ENCODE assay signal across 17 mouse cellular contexts in the genomic region with DNA sequence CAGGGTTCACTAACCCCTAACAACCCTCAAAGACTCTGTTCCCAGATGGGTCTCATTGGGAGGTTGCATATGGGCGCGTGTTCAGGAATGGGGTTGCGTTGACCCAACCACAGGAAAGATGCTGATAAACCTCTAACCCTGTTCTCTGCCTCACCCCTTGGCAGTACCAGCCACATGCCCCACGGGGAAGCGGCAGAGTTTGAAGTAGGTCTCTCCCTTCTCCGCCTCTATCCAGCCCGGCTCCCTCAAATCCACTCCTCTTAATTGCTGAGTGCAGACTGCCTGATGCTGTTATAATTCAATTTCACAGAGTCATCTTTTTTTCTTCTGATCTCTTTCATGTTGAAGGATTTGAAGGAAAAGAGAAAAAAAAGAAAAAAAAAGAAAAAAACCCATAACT.
A peak's percentile ranks its signal among the peaks of the same experiment; 100 is the strongest.
DNase-seq lines count a peak whose midpoint lies in the region; ATAC-seq and TF ChIP-seq lines count a peak whose summit lies in the region.
"Had no signal": no experiment of that assay in that cellular context is flagged by ENCODE, and none has a peak within 500 bp of the region (broad histone marks: within the 10 kb centered on the region; RNA-seq: fewer than 3 reads in every experiment).

No protein-coding gene starts in this region.

- no peaks in the 10 kb centered on the region for H3K9me3 ChIP-seq in lung, embryonic 14.5 days (ENCODE audit: low read depth, low read length)
- peaks cover 13% of the 10 kb centered on the region; the same call in 1 of the 2 replicates for H3K9me3 ChIP-seq in embryonic facial prominence, embryonic 14.5 days (ENCODE audit: control insufficient read depth, low read length)
- peaks cover 4% of the 10 kb centered on the region; the same call in 1 of the 2 replicates for H3K9me3 ChIP-seq in forebrain, postnatal 0 days (ENCODE audit: low read length)
- H3K9me3 ChIP-seq in limb, embryonic 15.5 days, result no peaks in the 10 kb centered on the region

- WGBS in lung, embryonic 14.5 days, result 33% methylated on average over 7 of the region's 7 CpGs
- WGBS in embryonic facial prominence, embryonic 14.5 days, result 24% methylated on average over 7 of the region's 7 CpGs
- 61% methylated on average over 7 of the region's 7 CpGs for WGBS in forebrain, postnatal 0 days
- WGBS in limb, embryonic 15.5 days, result 43% methylated on average over 7 of the region's 7 CpGs

- H3K4me3 ChIP-seq in lung, embryonic 14.5 days (ENCODE audit: low read depth, low read length), result no peak overlapping the region
- no peak overlapping the region for H3K4me3 ChIP-seq in embryonic facial prominence, embryonic 14.5 days (ENCODE audit: low read depth, low read length)
- H3K4me3 ChIP-seq in forebrain, postnatal 0 days (ENCODE audit: low read depth, low read length), result no peak overlapping the region
- no peak overlapping the region for H3K4me3 ChIP-seq in limb, embryonic 15.5 days
- H3K4me3 ChIP-seq: erythroblast, embryonic 14.5 days; megakaryocyte, embryonic 14.5 days had no signal

- H3K27me3 ChIP-seq in lung, embryonic 14.5 days (ENCODE audit: insufficient read depth, low read length), result no peaks in the 10 kb centered on the region
- H3K27me3 ChIP-seq in embryonic facial prominence, embryonic 14.5 days (replicated peaks; ENCODE audit: control insufficient read depth, insufficient read depth, low read length), result no peaks in the 10 kb centered on the region
- no peaks in the 10 kb centered on the region for H3K27me3 ChIP-seq in forebrain, postnatal 0 days (ENCODE audit: insufficient read depth, low read length)
- no peaks in the 10 kb centered on the region for H3K27me3 ChIP-seq in limb, embryonic 15.5 days
- H3K27me3 ChIP-seq: megakaryocyte, embryonic 14.5 days had no signal

- no peaks in the 10 kb centered on the region for H3K36me3 ChIP-seq in lung, embryonic 14.5 days (ENCODE audit: insufficient read depth)
- no peaks in the 10 kb centered on the region for H3K36me3 ChIP-seq in embryonic facial prominence, embryonic 14.5 days (ENCODE audit: control insufficient read depth, insufficient read depth, low read length)
- H3K36me3 ChIP-seq in forebrain, postnatal 0 days (ENCODE audit: insufficient read depth), result no peaks in the 10 kb centered on the region
- H3K36me3 ChIP-seq in limb, embryonic 15.5 days, result no peaks in the 10 kb centered on the region

- DNase-seq in lung, embryonic 14.5 days, result peak; percentile 24
- DNase-seq in lung, postnatal 25 days (ENCODE audit: low spot score), result no peak
- DNase-seq in embryonic facial prominence, embryonic 14.5 days (ENCODE audit: low spot score), result peak; percentile 38
- no peak for DNase-seq in forebrain, postnatal 0 days
- DNase-seq in ovary, postnatal 14 days (ENCODE audit: low spot score), result no peak
- no peak for DNase-seq in left cerebral cortex, adult 18-20 months (ENCODE audit: low spot score in 2 of 2)
- DNase-seq in cerebellum, adult 11 months, result no peak
- DNase-seq: adrenal gland, postnatal 10 days; cerebellum, adult 2 months; heart, postnatal 36 days; kidney, adult 8-10 months; liver, postnatal 0 days; thymus, postnatal 25 days had no signal

- peak overlapping the region; percentile 53 for H3K4me2 ChIP-seq in lung, embryonic 14.5 days
- H3K4me2 ChIP-seq in embryonic facial prominence, embryonic 14.5 days (ENCODE audit: low read depth, low read length), result peak overlapping the region; percentile 42
- no peak overlapping the region for H3K4me2 ChIP-seq in forebrain, postnatal 0 days (ENCODE audit: low read depth)
- 0 out of 2 replicates have a peak overlapping the region, but pooled peaks have one; percentile 21 for H3K4me2 ChIP-seq in limb, embryonic 15.5 days

- ATAC-seq in lung, embryonic 14.5 days (ENCODE audit: insufficient read depth), result no peak
- no peak for ATAC-seq in embryonic facial prominence, embryonic 14.5 days (ENCODE audit: low read depth)
- no peak for ATAC-seq in forebrain, postnatal 0 days
- ATAC-seq in limb, embryonic 15.5 days (ENCODE audit: insufficient number of reproducible peaks, low FRiP score, low TSS enrichment, low read depth), result no peak
- ATAC-seq: liver, postnatal 0 days had no signal

- TF ChIP-seq CTCF in lung, embryonic 14.5 days (IDR thresholded peaks at IDR 0.05; ENCODE audit: low read depth), result no peak
- TF ChIP-seq CTCF in forebrain, postnatal 0 days (IDR thresholded peaks at IDR 0.05; ENCODE audit: low read depth), result no peak

- H3K9ac ChIP-seq in lung, embryonic 14.5 days, result no peak overlapping the region
- 0 out of 2 replicates have a peak overlapping the region, but pooled peaks have one; percentile 38 for H3K9ac ChIP-seq in embryonic facial prominence, embryonic 14.5 days (ENCODE audit: low read depth, low read length)
- H3K9ac ChIP-seq in forebrain, postnatal 0 days, result no peak overlapping the region
- H3K9ac ChIP-seq in limb, embryonic 15.5 days, result no peak overlapping the region
- H3K9ac ChIP-seq: liver, postnatal 0 days had no signal

- H3K4me1 ChIP-seq in lung, embryonic 14.5 days (ENCODE audit: insufficient read depth), result peaks cover 22% of the 10 kb centered on the region
- H3K4me1 ChIP-seq in embryonic facial prominence, embryonic 14.5 days (ENCODE audit: control insufficient read depth, insufficient read depth, low read length), result peaks cover 27% of the 10 kb centered on the region
- H3K4me1 ChIP-seq in forebrain, postnatal 0 days (ENCODE audit: insufficient read depth), result no peaks in the 10 kb centered on the region
- H3K4me1 ChIP-seq in limb, embryonic 15.5 days, result peaks cover 18% of the 10 kb centered on the region
- H3K4me1 ChIP-seq: megakaryocyte, embryonic 14.5 days had no signal

- H3K27ac ChIP-seq in lung, embryonic 14.5 days (ENCODE audit: low read depth), result peak overlapping the region; percentile 90
- peak overlapping the region; percentile 88 for H3K27ac ChIP-seq in embryonic facial prominence, embryonic 14.5 days (replicated peaks; ENCODE audit: low read depth, low read length)
- 0 out of 2 replicates have a peak overlapping the region, but pooled peaks have one; percentile 2 for H3K27ac ChIP-seq in forebrain, postnatal 0 days (ENCODE audit: low read depth, low read length)
- peak overlapping the region; percentile 85 for H3K27ac ChIP-seq in limb, embryonic 15.5 days
- H3K27ac ChIP-seq: stomach, postnatal 0 days had no signal

Comparison
In these comparisons a context has a peak if more than half of its experiments do, and no peak if none do; other contexts are left out.
1. DNase-seq: peak in lung, embryonic 14.5 days (single experiment) and embryonic facial prominence, embryonic 14.5 days (single experiment); none in lung, postnatal 25 days (single experiment), forebrain, postnatal 0 days (single experiment), ovary, postnatal 14 days (single experiment), left cerebral cortex, adult 18-20 months (0 of 2) and cerebellum, adult 11 months (single experiment).
2. H3K27ac ChIP-seq: peak in every context shown above with its lines; median percentile 90 in lung, embryonic 14.5 days; 88 in embryonic facial prominence, embryonic 14.5 days; 85 in limb, embryonic 15.5 days; 2 in forebrain, postnatal 0 days.